Mouse (Mus musculus) embryonic facial prominence, embryonic 11.5 days (tissue): ENCODE results near the gene Plxna2. TPM values are rescaled to one million over a fixed set of nuclear protein-coding genes. Genes with fewer than 3 reads are reported as not detected.

Experiments used
- ATAC-seq: fragments of 200-750 bp; cut with Nextera tagmentation; replicated peaks from 2 replicates; pipeline ENCODE4 v1.8.0; 2017; ENCODE audit warnings: low read depth; ENCODE audit not compliant: insufficient number of reproducible peaks, low FRiP score, low TSS enrichment
- DNase-seq: peaks from one replicate; pipeline ENCODE4 v3.0.0-alpha.2; 2015; ENCODE audit warnings: low spot score
- H3K27ac ChIP-seq: fragments of 300-500 bp; sonication (generic); replicated peaks from 2 replicates; pipeline ENCODE4 v1.5.1; 2014; ENCODE audit warnings: mild to moderate bottlenecking, low read depth, low read length, control low read depth
- H3K27me3 ChIP-seq: fragments of 300-500 bp; sonication (generic); 2 replicates; pipeline ENCODE4 v1.6.1; 2014; ENCODE audit warnings: mild to moderate bottlenecking, low read length, moderate library complexity, mixed read lengths; ENCODE audit not compliant: control insufficient read depth, insufficient read depth
- H3K36me3 ChIP-seq: fragments of 300-500 bp; sonication (generic); replicated peaks from 2 replicates; pipeline ENCODE4 v1.6.1; 2014; ENCODE audit warnings: low read depth, mild to moderate bottlenecking, low read length, moderate library complexity, mixed read lengths; ENCODE audit not compliant: control insufficient read depth, insufficient read depth
- H3K4me1 ChIP-seq: fragments of 300-500 bp; sonication (generic); 2 replicates; pipeline ENCODE4 v1.6.1; 2014; ENCODE audit warnings: low read length, mixed read lengths; ENCODE audit not compliant: control insufficient read depth, insufficient read depth
- H3K4me2 ChIP-seq: fragments of 300-500 bp; sonication (generic); 2 replicates; pipeline ENCODE4 v1.6.1; 2014; ENCODE audit warnings: low read depth, mild to moderate bottlenecking, control low read depth, low read length, moderate library complexity
- H3K4me3 ChIP-seq: fragments of 300-500 bp; sonication (generic); 2 replicates; pipeline ENCODE4 v1.5.1; 2014; ENCODE audit warnings: low read depth, low read length, control low read depth
- H3K9ac ChIP-seq: fragments of 300-500 bp; sonication (generic); replicated peaks from 2 replicates; pipeline ENCODE4 v1.6.1; 2014; ENCODE audit warnings: mild to moderate bottlenecking, control low read depth, low read length
- H3K9me3 ChIP-seq: fragments of 300-500 bp; sonication (generic); replicated peaks from 2 replicates; pipeline ENCODE4 v1.6.1; 2016; ENCODE audit warnings: mild to moderate bottlenecking, low read length, inconsistent platforms, mixed read lengths; ENCODE audit not compliant: control insufficient read depth
- WGBS: fragments of 180-500 bp; shearing (Covaris S2); extraction: QIAGEN DNeasy Blood & Tissue Kit; methylation state at CpG from one replicate; pipeline ENCODE4 v1.1.7; 2014; 5-methylcytosine and 5-hydroxymethylcytosine counted together
- polyA plus RNA-seq: library from polyadenylated mRNA; unstranded; fragments of >200 nt; fragmentation: Nextera tagmentation; extraction: Ambion mirVana; gene quantifications from 2 replicates; pipeline ENCODE4 v1.2.1, GENCODE M21; 2014

The Plxna2 gene
- polyA plus RNA-seq, 1 experiment from 2014 or later, result 8.4 TPM

DNA sequence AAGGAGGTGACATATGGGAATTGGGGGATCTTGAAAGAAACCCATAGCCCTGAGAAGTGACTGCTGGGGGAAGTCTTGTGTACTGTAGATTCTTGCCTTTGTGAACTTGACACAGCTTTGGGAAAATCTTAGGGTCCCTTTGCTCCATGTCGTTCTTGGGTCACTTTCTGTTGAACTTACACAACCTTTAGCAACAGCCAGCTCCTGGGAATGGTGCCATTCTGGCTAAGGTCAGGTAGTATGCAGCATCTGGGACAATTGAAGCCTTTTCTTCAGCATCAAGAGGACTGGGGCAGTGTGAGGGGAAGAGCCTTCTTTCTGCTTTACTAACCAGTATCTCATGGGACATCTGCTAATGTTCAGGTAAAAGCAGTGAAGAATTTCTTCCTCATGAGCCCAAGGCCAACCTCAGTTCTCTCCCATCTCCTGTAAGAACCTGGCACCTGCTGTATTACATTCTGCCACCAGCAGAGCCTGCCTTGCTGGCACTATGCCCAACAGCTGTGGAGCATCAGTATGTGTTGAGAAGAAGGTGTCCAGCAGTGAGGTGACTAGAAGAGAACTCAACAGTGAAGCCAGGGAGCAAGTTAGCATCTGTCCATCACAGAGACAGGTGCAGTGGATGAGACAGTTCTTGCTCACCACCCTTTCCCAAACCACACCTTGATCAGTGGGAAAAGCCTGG, 86.3 kb downstream of the Plxna2 start:
- H3K9me3 ChIP-seq, result no peaks in the 10 kb centered on the region
- DNase-seq, result no peak
- H3K4me3 ChIP-seq, result no peak overlapping the region
- H3K27ac ChIP-seq, result no peak overlapping the region
- no peak for ATAC-seq
- H3K4me2 ChIP-seq, result no peak overlapping the region
- WGBS, result 72% methylated on average over 1 of the region's 1 CpGs
- no peaks in the 10 kb centered on the region for H3K36me3 ChIP-seq
- no peak overlapping the region for H3K9ac ChIP-seq
- H3K27me3 ChIP-seq, result no peaks in the 10 kb centered on the region
- H3K4me1 ChIP-seq, result no peaks in the 10 kb centered on the region

DNA sequence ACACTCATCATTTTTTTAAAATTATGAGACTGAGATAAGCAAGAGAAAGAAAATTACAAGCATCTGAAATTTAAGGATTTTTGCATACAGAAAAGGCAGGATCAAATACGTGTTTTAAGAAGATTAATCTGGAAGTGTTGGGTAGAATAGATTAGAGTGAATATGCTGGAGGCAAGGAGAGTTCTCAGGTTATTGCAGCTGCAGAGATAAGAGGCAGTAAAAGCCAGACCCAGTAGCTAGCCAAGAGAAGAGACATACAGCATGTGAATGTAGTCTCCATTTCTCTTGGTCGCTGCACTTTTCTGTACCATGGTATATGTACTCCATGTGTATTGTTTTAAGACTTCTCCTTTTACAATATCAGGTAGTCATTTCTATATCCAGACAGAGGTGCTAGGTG, 88.5 kb downstream of the Plxna2 start:
- Histone ChIP-seq H3K4me1 (no peaks in the 10 kb centered on the region), H3K4me2 (no peak overlapping the region), H3K27ac (no peak overlapping the region), H3K9me3 (no peaks in the 10 kb centered on the region), H3K36me3 (no peaks in the 10 kb centered on the region), H3K27me3 (no peaks in the 10 kb centered on the region), H3K9ac (no peak overlapping the region), H3K4me3 (no peak overlapping the region)
- no peak for ATAC-seq
- WGBS, result 72% methylated on average over 2 of the region's 2 CpGs
- DNase-seq, result no peak

DNA sequence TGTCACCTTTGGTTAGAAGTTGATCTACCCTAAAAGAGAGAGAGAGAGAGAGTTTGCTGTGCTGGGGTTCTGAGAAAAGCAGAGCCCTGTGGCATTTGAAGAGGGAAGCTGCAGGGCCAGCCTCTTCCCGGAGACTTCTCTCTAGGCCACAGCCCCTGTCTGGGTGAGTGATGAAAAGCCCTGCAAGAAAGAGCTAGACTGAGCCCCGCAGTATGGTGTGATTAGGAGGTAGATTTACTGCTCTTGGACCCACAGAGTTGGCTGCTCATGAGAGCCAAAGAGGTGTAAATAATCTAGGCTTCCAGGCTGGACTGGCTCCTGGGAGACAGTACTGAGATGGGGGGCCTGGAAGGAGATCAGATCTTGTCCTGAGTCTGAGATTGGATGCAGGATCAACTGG, 94.4 kb downstream of the Plxna2 start:
- no peaks in the 10 kb centered on the region for H3K9me3 ChIP-seq
- H3K4me3 ChIP-seq, result no peak overlapping the region
- H3K27ac ChIP-seq, result no peak overlapping the region
- ATAC-seq, result no peak
- no peak overlapping the region for H3K9ac ChIP-seq
- DNase-seq, result no peak
- no peak overlapping the region for H3K4me2 ChIP-seq
- no peaks in the 10 kb centered on the region for H3K36me3 ChIP-seq
- no peaks in the 10 kb centered on the region for H3K27me3 ChIP-seq
- WGBS, result 91% methylated on average over 2 of the region's 2 CpGs
- H3K4me1 ChIP-seq, result no peaks in the 10 kb centered on the region

DNA sequence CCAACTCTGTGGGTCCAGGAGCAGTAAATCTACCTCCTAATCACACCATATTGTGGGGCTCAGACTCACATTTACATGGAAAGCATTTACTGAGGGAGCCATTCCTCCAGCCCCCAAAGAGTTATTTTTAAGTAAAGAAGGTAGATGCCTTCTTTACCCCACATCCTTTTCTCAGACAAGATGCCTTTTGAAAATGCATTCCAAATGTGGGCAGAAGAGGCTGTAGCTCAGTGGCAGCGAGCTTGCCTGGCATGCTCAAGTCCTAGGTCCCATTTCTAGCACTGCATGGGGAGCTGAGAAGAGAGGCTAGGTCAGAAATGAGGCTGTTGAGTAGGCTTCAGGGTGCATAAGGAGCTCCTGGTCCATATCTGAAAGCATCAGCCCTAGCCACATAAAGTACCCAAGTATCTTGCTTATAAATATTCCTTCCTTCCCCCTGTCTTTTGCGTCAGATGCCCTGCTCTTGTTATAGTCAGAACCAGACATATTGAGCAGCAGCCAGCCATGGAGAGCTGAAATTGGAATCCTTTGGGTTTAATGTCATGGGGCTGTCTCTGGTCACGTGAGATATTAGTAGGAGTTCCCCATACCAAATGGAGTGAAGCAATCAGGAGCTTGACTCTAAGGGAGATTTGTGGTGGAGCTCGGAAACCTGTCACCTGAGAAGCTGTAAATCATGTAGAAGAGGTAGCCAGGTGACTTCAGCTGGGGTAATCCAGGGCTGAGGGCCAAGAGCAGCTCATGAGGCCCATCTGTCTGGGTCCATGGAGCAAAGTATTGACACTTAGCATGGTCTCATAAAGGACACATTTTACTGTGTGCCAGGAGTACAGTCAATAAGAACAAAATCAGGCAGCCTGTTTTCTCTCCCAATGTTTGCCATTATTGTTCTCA, 96.4 kb downstream of the Plxna2 start:
- no peak overlapping the region for H3K9ac ChIP-seq
- ATAC-seq (no peak), DNase-seq (no peak)
- no peak overlapping the region for H3K4me3 ChIP-seq
- H3K4me1 ChIP-seq, result no peaks in the 10 kb centered on the region
- H3K27me3 ChIP-seq, result no peaks in the 10 kb centered on the region
- no peaks in the 10 kb centered on the region for H3K9me3 ChIP-seq
- no peak overlapping the region for H3K27ac ChIP-seq
- 87% methylated on average over 4 of the region's 4 CpGs for WGBS
- no peaks in the 10 kb centered on the region for H3K36me3 ChIP-seq
- no peak overlapping the region for H3K4me2 ChIP-seq

DNA sequence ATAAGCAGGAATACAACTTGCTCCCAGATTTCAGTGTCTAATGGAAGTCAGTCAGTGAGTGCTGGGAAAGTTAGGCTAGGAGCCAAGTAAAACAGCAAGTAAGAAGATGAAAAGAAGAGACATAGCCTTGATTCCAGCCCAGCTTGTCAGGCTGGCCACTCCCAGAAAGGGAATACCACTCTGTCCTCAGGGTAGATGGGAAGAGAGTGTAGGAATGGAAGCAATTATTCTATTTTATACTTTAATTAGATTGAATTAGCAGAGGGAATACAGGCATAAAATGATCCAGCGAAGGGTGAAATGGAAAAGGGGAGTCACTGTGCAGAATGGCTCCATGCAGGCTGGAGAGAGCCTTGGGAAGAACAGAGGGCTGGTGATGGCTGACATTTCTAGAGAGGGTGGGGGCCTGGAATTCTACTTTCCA, 99.4 kb downstream of the Plxna2 start:
- no peaks in the 10 kb centered on the region for H3K4me1 ChIP-seq
- H3K9ac ChIP-seq, result no peak overlapping the region
- H3K36me3 ChIP-seq, result no peaks in the 10 kb centered on the region
- peak; percentile 47; the same call in 1 of the 2 replicates for ATAC-seq
- no peaks in the 10 kb centered on the region for H3K27me3 ChIP-seq
- no peaks in the 10 kb centered on the region for H3K9me3 ChIP-seq
- no peak overlapping the region for H3K27ac ChIP-seq
- WGBS, result 44% methylated on average over 1 of the region's 1 CpGs
- peak; percentile 40 for DNase-seq
- no peak overlapping the region for H3K4me2 ChIP-seq
- H3K4me3 ChIP-seq, result no peak overlapping the region

DNA sequence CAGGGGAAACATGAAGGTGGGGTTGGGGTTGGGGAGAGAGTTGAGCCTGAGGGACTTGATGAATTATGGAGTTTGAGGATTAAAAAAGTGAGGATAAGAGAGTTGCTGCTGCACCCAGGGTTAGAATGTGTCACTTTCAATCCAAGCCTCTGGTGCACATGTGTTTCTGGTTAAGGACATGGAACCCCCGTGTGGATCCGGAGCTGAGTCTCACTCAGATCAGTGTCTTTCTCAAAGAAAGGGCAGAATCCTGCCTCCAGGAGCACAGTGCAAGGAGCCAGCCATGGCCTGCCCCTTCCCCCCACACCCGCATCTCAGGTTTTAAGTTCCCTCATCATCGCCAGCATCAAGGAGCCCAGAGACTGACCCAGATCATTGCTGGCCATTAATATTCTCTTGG, 102.4 kb downstream of the Plxna2 start:
- Histone ChIP-seq H3K4me1 (no peaks in the 10 kb centered on the region), H3K36me3 (no peaks in the 10 kb centered on the region), H3K9ac (no peak overlapping the region), H3K27ac (no peak overlapping the region), H3K27me3 (no peaks in the 10 kb centered on the region), H3K4me2 (no peak overlapping the region), H3K4me3 (no peak overlapping the region), H3K9me3 (no peaks in the 10 kb centered on the region)
- peak; percentile 22; the same call in 1 of the 2 replicates for ATAC-seq
- WGBS, result 19% methylated on average over 4 of the region's 4 CpGs
- DNase-seq, result peak; percentile 78

DNA sequence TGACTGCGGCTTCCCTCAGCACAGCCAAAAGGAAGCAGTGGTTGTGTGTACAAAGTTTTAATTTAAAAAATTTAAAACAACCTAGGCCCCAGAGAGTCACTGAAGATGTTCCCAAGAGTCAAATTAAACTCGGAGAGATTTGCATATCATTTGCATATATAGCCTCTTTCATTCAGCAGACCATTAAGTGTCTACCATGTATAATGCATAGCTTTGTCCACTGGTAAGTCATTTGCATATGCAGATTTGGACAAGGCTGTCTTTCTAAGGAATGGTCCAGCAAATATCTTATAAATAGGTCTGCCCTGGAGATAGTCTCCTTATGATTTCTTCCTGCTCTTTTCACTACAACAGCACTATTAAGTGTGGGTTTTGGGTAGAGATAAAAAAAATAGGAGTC, 103.2 kb downstream of the Plxna2 start:
- H3K4me2 ChIP-seq, result no peak overlapping the region
- DNase-seq (no peak), ATAC-seq (no peak)
- no peak overlapping the region for H3K4me3 ChIP-seq
- no peaks in the 10 kb centered on the region for H3K36me3 ChIP-seq
- no peak overlapping the region for H3K9ac ChIP-seq
- H3K27me3 ChIP-seq, result no peaks in the 10 kb centered on the region
- H3K9me3 ChIP-seq, result no peaks in the 10 kb centered on the region
- no peaks in the 10 kb centered on the region for H3K4me1 ChIP-seq
- no peak overlapping the region for H3K27ac ChIP-seq
- WGBS, result 66% methylated on average over 2 of the region's 2 CpGs

DNA sequence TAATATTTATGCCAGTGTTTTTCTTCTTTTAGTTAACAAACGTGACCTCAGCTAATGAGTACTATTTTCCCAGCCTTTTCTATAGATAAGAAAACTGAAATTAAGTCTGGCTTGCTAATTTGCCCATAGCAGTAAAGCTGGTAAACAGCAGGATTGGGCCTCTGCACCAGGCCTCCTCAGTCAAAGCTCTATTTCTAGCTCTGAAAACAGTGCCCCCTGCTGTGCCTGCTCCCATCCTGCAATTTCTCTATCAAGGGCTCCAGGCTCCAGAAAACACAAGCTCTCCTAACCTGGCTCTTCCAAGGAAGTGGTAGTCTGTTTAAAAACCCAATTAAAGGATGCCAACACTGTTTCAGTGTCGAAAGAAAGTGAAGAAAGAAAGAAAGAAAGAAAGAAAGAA, 104.3 kb downstream of the Plxna2 start:
- WGBS, result 61% methylated on average over 2 of the region's 2 CpGs

More for the DNA sequence above, 104.3 kb downstream of the Plxna2 start:
- no peaks in the 10 kb centered on the region for H3K36me3 ChIP-seq
- DNase-seq (peak; percentile 80), ATAC-seq (no peak)
- no peak overlapping the region for H3K9ac ChIP-seq
- H3K4me1 ChIP-seq, result no peaks in the 10 kb centered on the region
- no peak overlapping the region for H3K4me2 ChIP-seq
- no peaks in the 10 kb centered on the region for H3K9me3 ChIP-seq
- no peak overlapping the region for H3K27ac ChIP-seq
- no peaks in the 10 kb centered on the region for H3K27me3 ChIP-seq
- H3K4me3 ChIP-seq, result no peak overlapping the region
